Mouse (Mus musculus) olfactory bulb, adult 2 months (tissue): Measurements from ENCODE around the gene Phgr1. TPM values are rescaled to one million over a fixed set of nuclear protein-coding genes. Genes with fewer than 3 reads are reported as not detected.
A peak's percentile ranks its signal among the peaks of the same experiment; 100 is the strongest.

Experiments
- H3K27ac ChIP-seq: fragments of 200-500 bp; 2 replicates; pipeline ENCODE4 v1.5.1; 2012; ENCODE audit warnings: low read depth, low read length; ENCODE audit not compliant: insufficient read depth
- H3K4me1 ChIP-seq: fragments of 200-500 bp; 2 replicates; pipeline ENCODE4 v1.6.1; 2012; ENCODE audit warnings: low read length; ENCODE audit not compliant: control insufficient read depth, insufficient read depth
- H3K4me3 ChIP-seq: fragments of 200-500 bp; 2 replicates; pipeline ENCODE4 v1.5.1; 2012; ENCODE audit warnings: mild to moderate bottlenecking, low read depth, low read length, moderate library complexity; ENCODE audit not compliant: insufficient read depth
- CTCF ChIP-seq: fragments of 200-500 bp; IDR thresholded peaks from 2 replicates; pipeline ENCODE4 v1.5.1; 2012; ENCODE audit warnings: low read depth, mild to moderate bottlenecking, low read length, moderate library complexity; ENCODE audit not compliant: insufficient read depth
- POLR2A ChIP-seq: fragments of 200-500 bp; IDR thresholded peaks from 2 replicates; pipeline ENCODE4 v1.6.1; 2012; ENCODE audit warnings: mild to moderate bottlenecking, low read depth, low read length, moderate library complexity; ENCODE audit not compliant: insufficient read depth
- WGBS: fragments of 180-500 bp; shearing (Covaris S2); methylation state at CpG from one replicate; pipeline ENCODE4 v1.1.7; 2018; 5-methylcytosine and 5-hydroxymethylcytosine counted together
- polyA plus RNA-seq: library from polyadenylated mRNA; stranded (reverse); fragments of >200 nt; gene quantifications from 2 replicates; pipeline ENCODE4 v1.2.4, GENCODE M21; 2012; ENCODE audit warnings: low replicate concordance; ENCODE audit not compliant: missing spikeins, insufficient read depth, insufficient read length

The Phgr1 gene
- polyA plus RNA-seq: not detected in 2 replicates

DNA sequence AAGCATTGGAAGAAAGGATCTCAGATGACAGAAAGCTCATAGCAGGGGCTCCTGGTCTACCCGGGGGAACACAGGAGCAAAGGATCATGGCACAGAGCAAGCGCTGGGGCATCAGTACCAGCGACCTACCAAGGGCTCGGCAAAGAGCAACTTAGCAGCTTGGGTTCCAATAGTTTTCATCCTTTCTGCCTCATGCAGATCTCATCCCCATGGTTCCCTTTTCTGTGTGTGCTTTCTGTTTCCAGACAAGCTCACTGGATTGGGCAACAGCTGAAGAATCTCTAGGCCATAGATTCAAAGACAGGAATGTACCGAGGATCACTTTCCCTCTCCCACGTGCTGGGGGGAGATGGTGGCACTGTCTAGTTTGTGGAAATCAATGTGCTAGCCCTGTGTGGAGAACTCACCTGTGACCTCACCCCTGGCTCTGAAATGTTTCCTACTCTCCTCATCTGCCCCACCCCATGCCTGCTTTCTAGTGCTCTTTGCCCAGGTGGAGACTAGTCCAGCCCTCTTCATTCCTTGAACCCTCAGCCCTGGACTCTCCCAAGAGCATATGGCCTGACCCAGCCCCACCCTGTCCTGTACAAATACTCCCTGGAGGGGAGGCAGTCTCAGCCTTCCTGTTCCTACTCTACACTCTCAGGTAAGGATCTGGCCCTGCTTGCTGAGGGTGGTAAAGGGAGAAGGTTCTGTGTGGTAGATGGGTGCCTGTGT, at the start of gene Phgr1:
Gene Phgr1 (plus strand): TSS at position 612 of the 717 bp plus-strand sequence.
- WGBS: 82% methylated on average over 6 of the region's 6 CpGs
- no peak for TF ChIP-seq POLR2A
- TF ChIP-seq CTCF: no peak
- Histone ChIP-seq H3K27ac (no peak within 1 kb of the TSS), H3K4me3 (no peak within 1 kb of the TSS), H3K4me1 (peaks cover 17% of the 10 kb centered on the region)

GRCm38 (mm10) chr2:118723693-118724486, 48.7 kb upstream of the Phgr1 start:
- 89% methylated on average over 15 of the region's 15 CpGs for WGBS
- Histone ChIP-seq H3K4me3 (no peak overlapping the region), H3K4me1 (peaks cover 23% of the 10 kb centered on the region), H3K27ac (no peak overlapping the region)
- TF ChIP-seq POLR2A: no peak
- TF ChIP-seq CTCF: no peak

- TF ChIP-seq POLR2A: no peak
- TF ChIP-seq CTCF: no peak
- Histone ChIP-seq H3K4me3 (no peak overlapping the region), H3K4me1 (peaks cover 29% of the 10 kb centered on the region), H3K27ac (no peak overlapping the region)
- WGBS: 92% methylated on average over 4 of the region's 4 CpGs
Observed at GRCm38 (mm10) chr2:118725511-118725910, 47.1 kb upstream of the Phgr1 start.

DNA sequence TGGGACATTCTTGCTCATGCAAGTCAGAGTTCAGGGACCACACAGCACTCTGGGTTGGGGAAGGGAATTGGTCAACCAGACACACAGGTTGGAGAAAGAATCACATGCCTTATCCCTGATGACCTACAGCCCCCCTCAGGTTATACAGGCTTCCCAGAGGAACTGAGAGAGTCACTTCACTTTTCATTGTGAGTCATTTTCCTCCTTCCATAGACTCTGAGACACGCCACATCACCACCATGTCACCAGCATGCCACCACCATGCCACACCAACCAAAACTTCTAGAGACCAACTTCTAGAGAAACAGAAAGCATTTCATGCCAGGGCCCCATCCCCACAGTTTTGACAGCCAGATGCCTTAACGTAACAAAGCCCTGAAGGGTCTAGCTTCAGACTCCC, 45.7 kb upstream of the Phgr1 start:
- no peak for TF ChIP-seq CTCF

DNA sequence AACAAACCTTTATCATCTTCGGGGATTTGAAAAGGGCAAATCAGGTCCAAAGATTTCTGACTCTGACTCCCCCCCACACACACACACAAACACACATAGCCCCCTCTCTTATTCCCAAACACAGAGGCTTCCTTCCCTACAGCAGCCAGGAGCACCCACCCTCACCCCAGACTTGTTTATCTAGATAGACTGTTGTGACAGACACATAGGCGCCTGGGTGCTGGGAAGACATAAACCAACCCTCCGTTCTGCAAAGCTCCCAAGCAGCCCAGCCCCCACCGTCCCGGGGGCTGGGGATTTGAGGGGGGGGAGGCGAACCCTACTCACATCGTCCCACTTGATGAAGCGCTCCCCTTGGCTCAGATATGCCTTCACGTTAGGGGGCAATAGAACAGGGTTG, 44.7 kb upstream of the Phgr1 start:
- WGBS: 39% methylated on average over 9 of the region's 9 CpGs
- Histone ChIP-seq H3K4me3 (no peak overlapping the region), H3K4me1 (peaks cover 28% of the 10 kb centered on the region), H3K27ac (no peak overlapping the region)
- TF ChIP-seq CTCF (no peak), POLR2A (no peak)

More for the DNA sequence above, 45.7 kb upstream of the Phgr1 start:
- WGBS: 96% methylated on average over 2 of the region's 2 CpGs
- no peak overlapping the region for H3K27ac ChIP-seq
- peaks cover 31% of the 10 kb centered on the region for H3K4me1 ChIP-seq
- no peak overlapping the region for H3K4me3 ChIP-seq

DNA sequence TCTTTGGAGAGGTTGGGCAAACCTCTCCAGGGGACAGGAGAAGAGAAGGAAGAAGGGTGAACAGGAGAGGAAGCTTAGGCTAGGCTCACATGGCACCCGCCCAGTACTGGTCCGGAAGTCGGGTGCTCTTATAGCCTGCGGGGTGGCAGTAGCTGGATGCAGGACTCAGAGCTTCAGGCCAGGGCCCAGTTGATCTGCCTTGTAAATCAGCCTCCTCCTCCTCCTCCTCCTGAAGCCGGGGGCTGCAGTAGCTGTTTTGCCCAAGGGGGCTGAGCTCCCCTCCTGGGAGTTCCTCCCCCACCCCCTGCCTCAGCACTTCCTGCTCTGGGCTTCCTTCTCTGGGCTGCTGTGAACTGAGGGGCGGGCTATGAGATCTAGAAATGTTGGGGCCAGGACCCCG, 44.2 kb upstream of the Phgr1 start, which contains the start of gene Plcb2:
Gene Plcb2 (minus strand): TSS at position 102 of the 400 bp plus-strand sequence.
- no peak within 1 kb of the TSS for H3K4me3 ChIP-seq
- WGBS: 45% methylated on average over 7 of the region's 7 CpGs
- TF ChIP-seq POLR2A: no peak

DNA sequence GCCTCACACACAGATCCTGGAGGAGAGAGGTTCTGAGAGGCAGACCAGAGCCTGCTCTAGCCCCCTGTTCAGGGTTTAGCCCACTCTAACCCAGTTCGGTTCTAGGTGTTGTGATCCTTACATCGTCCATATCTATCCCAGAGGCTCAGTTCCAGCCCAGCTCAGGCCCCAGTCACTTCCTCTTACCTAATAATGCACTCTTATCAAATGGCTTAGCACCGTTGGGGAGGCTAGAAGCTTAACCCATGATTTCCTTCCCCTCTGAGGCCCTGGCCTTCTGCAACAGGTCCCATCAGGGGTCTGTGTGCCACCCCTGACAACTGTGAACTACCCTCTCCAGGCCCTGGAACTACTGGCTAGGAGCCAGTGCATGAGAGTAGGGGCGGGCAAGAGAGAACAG, 43.4 kb upstream of the Phgr1 start:
- Histone ChIP-seq H3K4me3 (no peak overlapping the region), H3K4me1 (peaks cover 22% of the 10 kb centered on the region), H3K27ac (no peak overlapping the region)
- 79% methylated on average over 4 of the region's 4 CpGs for WGBS
- no peak for TF ChIP-seq CTCF
- no peak for TF ChIP-seq POLR2A

More for the DNA sequence above, 44.2 kb upstream of the Phgr1 start, which contains the start of gene Plcb2:
- H3K27ac ChIP-seq: no peak within 1 kb of the TSS
- peaks cover 24% of the 10 kb centered on the region for H3K4me1 ChIP-seq

- no peak overlapping the region for H3K4me3 ChIP-seq
- H3K4me1 ChIP-seq: peaks cover 22% of the 10 kb centered on the region
- no peak for TF ChIP-seq POLR2A
- TF ChIP-seq CTCF: no peak
- 35% methylated on average over 8 of the region's 8 CpGs for WGBS
- H3K27ac ChIP-seq: no peak overlapping the region
Observed at GRCm38 (mm10) chr2:118729816-118730621, 42.5 kb upstream of the Phgr1 start.

DNA sequence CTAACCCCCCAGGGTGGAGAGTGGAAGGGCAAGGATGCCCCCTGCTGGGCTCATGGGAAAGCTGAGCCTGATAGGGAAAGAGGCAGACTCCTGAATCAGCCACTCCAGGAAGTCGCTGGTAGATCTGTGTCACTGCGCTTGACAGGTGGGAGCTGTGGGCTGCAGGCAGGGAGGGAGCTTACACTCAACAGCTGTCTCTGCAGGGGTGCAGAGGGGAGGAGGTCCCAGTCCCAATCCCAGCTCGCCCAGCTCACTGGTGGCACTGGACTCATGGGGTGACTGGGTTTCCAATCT, 42.0 kb upstream of the Phgr1 start:
- TF ChIP-seq POLR2A (no peak), CTCF (peak; percentile 90)
- no peak overlapping the region for H3K4me3 ChIP-seq
- no peak overlapping the region for H3K27ac ChIP-seq
- peaks cover 22% of the 10 kb centered on the region for H3K4me1 ChIP-seq
- 10% methylated on average over 3 of the region's 3 CpGs for WGBS
